Mouse (Mus musculus): ENCODE measurements around the gene Grap2. TPM values are rescaled to one million over a fixed set of nuclear protein-coding genes. Genes with fewer than 3 reads are reported as not detected.

Grap2 gene
- polyA plus RNA-seq (2014; fragmentation: Nextera tagmentation; extraction: Ambion mirVana): 3.8 and 4.0 TPM in 2 replicates

DNA sequence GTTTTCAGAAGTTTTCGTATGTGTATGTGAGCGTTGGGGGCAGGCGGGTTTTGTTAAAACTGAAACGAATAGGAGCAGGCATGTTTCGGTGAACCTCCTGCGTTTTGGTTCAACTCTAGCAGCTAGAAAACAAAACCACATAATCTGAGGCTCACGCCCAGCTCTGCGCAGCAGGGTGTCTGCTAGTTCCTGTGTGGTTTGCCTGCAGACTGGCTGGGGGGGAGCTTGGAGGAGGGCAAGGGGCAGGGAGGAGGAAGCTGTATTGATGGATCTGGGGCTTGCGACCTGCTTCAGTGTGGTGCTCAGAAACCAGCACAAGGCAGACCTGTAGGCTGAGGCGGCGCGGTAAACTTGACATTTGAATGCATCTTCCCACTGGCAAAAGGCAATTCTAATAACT lies at the start of gene Grap2:
TSS of gene Grap2 (plus strand) at position 304 of the 400 bp plus-strand sequence.
- no peak for DNase-seq (ENCODE audit: low spot score)
- H3K9ac ChIP-seq (ENCODE audit: low read length): no peak within 1 kb of the TSS
- peaks cover 5% of the 10 kb centered on the region; the same call in 1 of the 2 replicates for H3K27me3 ChIP-seq (ENCODE audit: control insufficient read depth, insufficient read depth, low read length)
- H3K4me3 ChIP-seq (ENCODE audit: low read depth, low read length): no peak within 1 kb of the TSS
- H3K9me3 ChIP-seq (ENCODE audit: control insufficient read depth, low read length): no peaks in the 10 kb centered on the region
- H3K36me3 ChIP-seq (ENCODE audit: control insufficient read depth, insufficient read depth, low read length): no peaks in the 10 kb centered on the region
- no peak for ATAC-seq (ENCODE audit: insufficient number of reproducible peaks, low FRiP score, low TSS enrichment, low read depth)
- H3K4me1 ChIP-seq (ENCODE audit: control insufficient read depth, insufficient read depth, low read length): no peaks in the 10 kb centered on the region
- H3K27ac ChIP-seq (replicated peaks; ENCODE audit: low read depth, low read length): no peak within 1 kb of the TSS
- H3K4me2 ChIP-seq (ENCODE audit: low read depth, severe bottlenecking): no peak within 1 kb of the TSS
- 57% methylated on average over 12 of the region's 12 CpGs for WGBS

DNA sequence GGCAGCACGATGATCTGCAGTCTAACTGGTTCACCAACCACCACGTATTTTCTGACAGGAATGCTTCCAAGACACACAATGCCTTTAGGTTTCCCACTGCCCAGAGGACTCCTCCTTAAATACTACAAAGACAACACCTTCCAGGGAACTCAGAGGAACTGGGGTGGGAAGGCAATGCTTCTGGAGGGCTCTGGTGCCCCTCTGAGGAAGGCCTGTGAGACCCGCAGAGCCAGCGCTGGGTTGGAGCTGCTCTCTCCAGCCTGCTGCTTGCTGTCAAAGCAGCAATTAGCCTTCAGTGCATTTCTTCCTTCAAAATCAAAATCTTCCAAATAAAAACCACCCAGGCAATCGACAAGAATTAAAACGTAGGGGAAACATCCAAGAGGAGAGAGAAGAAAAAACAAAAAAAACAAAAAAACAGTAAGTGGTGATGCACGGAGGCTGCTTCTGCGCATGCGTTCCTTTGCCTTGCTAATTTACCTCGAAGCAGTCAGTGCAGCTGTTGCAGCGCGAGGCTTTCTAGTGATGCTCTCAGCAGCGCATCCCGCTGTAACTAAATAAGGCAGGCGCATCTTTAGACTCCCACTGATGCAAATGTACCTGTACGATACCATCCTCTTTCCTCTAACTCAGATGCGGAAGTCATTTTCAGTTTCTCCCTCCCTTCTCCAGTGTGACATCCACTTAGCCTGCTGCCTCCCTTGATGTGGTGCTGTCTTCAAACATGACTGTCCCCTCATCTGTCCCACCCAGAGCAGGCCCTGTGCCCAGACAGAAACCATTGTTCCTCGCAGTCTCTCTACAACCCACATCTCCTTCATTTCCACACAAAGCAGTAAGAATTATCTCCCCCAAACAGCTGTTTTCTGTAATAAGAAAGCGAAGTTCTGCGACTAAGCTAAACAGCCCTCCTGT lies 42.2 kb upstream of the Grap2 start:
- Histone ChIP-seq H3K4me1 (ENCODE audit: control insufficient read depth, insufficient read depth, low read length) (no peaks in the 10 kb centered on the region), H3K4me3 (ENCODE audit: low read depth, low read length) (no peak overlapping the region), H3K4me2 (ENCODE audit: low read depth, severe bottlenecking) (no peak overlapping the region; the same call in 1 of the 2 replicates), H3K27ac (replicated peaks; ENCODE audit: low read depth, low read length) (no peak overlapping the region), H3K9ac (ENCODE audit: low read length) (no peak overlapping the region), H3K36me3 (ENCODE audit: control insufficient read depth, insufficient read depth, low read length) (no peaks in the 10 kb centered on the region), H3K27me3 (ENCODE audit: control insufficient read depth, insufficient read depth, low read length) (no peaks in the 10 kb centered on the region), H3K9me3 (ENCODE audit: control insufficient read depth, low read length) (no peaks in the 10 kb centered on the region)
- ATAC-seq (ENCODE audit: insufficient number of reproducible peaks, low FRiP score, low TSS enrichment, low read depth): no peak
- DNase-seq (ENCODE audit: low spot score): no peak
- 42% methylated on average over 20 of the region's 20 CpGs for WGBS

DNA sequence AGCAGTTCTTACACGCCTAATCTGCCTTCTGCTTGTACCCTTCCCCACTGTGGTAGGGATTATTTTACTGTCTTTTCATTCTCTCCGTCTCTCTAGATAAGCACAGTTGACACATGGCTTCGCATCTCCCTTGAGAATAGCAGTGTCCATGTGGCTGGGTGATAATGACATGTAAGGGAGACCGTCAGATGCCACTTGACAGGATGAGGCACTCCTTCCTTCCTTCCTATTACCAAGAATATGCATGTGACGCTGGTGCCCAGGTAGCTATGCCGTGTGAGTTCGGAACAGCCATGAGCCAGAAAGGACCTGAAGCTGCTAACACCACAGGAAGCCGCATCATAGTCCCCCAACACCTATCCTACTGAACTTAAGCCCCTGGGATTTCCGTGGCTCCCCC lies 41.4 kb upstream of the Grap2 start:
- Histone ChIP-seq H3K9ac (ENCODE audit: low read length) (no peak overlapping the region), H3K27ac (replicated peaks; ENCODE audit: low read depth, low read length) (no peak overlapping the region), H3K4me2 (ENCODE audit: low read depth, severe bottlenecking) (no peak overlapping the region), H3K4me1 (ENCODE audit: control insufficient read depth, insufficient read depth, low read length) (no peaks in the 10 kb centered on the region), H3K36me3 (ENCODE audit: control insufficient read depth, insufficient read depth, low read length) (no peaks in the 10 kb centered on the region), H3K27me3 (ENCODE audit: control insufficient read depth, insufficient read depth, low read length) (no peaks in the 10 kb centered on the region), H3K4me3 (ENCODE audit: low read depth, low read length) (no peak overlapping the region), H3K9me3 (ENCODE audit: control insufficient read depth, low read length) (no peaks in the 10 kb centered on the region)
- 88% methylated on average over 9 of the region's 9 CpGs for WGBS
- no peak for DNase-seq (ENCODE audit: low spot score)
- no peak for ATAC-seq (ENCODE audit: insufficient number of reproducible peaks, low FRiP score, low TSS enrichment, low read depth)

DNA sequence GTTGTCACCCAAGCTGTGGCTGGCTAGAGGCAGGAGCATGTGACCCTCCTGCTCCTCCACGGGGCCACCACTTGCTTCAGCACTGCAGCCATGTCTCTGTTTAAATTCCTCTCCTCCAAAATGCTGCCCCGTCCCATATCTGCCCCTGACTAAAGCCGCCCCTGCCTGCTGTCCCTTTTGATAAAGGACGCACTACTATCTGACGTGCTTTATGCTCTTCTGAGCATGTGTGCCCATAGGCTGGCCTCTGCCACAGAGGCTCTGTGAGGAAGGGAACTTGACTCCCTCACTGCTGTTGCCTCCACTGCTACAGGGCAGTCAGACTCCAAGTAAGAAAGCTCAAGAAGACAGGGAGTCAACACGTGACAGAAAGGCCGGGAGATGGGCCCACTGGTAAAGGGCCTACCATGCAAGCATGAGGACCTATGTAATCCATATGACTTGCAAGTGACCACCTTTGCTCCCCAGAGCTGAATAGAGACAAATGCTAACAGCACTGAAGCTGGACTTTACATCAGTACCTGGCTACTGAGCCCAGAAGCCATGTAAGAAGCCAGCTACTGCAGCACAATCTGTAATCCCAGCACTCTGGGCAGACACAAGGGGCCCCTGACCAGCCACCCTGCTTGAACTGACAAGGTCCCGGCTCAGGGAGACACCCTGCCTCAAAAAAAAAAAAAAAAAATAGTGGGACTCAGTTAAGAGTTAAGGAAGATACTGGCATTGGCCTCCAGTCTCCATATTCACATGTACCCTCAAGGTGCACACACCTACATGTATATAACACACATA lies 39.9 kb upstream of the Grap2 start:
- H3K27me3 ChIP-seq (ENCODE audit: control insufficient read depth, insufficient read depth, low read length): no peaks in the 10 kb centered on the region
- H3K27ac ChIP-seq (replicated peaks; ENCODE audit: low read depth, low read length): no peak overlapping the region
- ATAC-seq (ENCODE audit: insufficient number of reproducible peaks, low FRiP score, low TSS enrichment, low read depth) (no peak), DNase-seq (ENCODE audit: low spot score) (no peak)
- H3K4me1 ChIP-seq (ENCODE audit: control insufficient read depth, insufficient read depth, low read length): no peaks in the 10 kb centered on the region
- H3K9ac ChIP-seq (ENCODE audit: low read length): no peak overlapping the region
- no peaks in the 10 kb centered on the region for H3K9me3 ChIP-seq (ENCODE audit: control insufficient read depth, low read length)
- no peak overlapping the region for H3K4me3 ChIP-seq (ENCODE audit: low read depth, low read length)
- H3K4me2 ChIP-seq (ENCODE audit: low read depth, severe bottlenecking): no peak overlapping the region
- H3K36me3 ChIP-seq (ENCODE audit: control insufficient read depth, insufficient read depth, low read length): no peaks in the 10 kb centered on the region
- 80% methylated on average over 8 of the region's 8 CpGs for WGBS

- no peaks in the 10 kb centered on the region for H3K9me3 ChIP-seq (ENCODE audit: control insufficient read depth, low read length)
- DNase-seq (ENCODE audit: low spot score) (no peak), ATAC-seq (ENCODE audit: insufficient number of reproducible peaks, low FRiP score, low TSS enrichment, low read depth) (no peak)
- no peak overlapping the region for H3K9ac ChIP-seq (ENCODE audit: low read length)
- no peaks in the 10 kb centered on the region for H3K36me3 ChIP-seq (ENCODE audit: control insufficient read depth, insufficient read depth, low read length)
- H3K4me1 ChIP-seq (ENCODE audit: control insufficient read depth, insufficient read depth, low read length): no peaks in the 10 kb centered on the region
- no peaks in the 10 kb centered on the region for H3K27me3 ChIP-seq (ENCODE audit: control insufficient read depth, insufficient read depth, low read length)
- no peak overlapping the region for H3K27ac ChIP-seq (replicated peaks; ENCODE audit: low read depth, low read length)
- no peak overlapping the region for H3K4me3 ChIP-seq (ENCODE audit: low read depth, low read length)
- no peak overlapping the region for H3K4me2 ChIP-seq (ENCODE audit: low read depth, severe bottlenecking)
- 70% methylated on average over 6 of the region's 6 CpGs for WGBS
Observed at GRCm38 (mm10) chr15:80533274-80533673, 39.1 kb upstream of the Grap2 start.

- H3K4me2 ChIP-seq (ENCODE audit: low read depth, severe bottlenecking): no peak overlapping the region
- ATAC-seq (ENCODE audit: insufficient number of reproducible peaks, low FRiP score, low TSS enrichment, low read depth): no peak
- no peaks in the 10 kb centered on the region for H3K4me1 ChIP-seq (ENCODE audit: control insufficient read depth, insufficient read depth, low read length)
- H3K27me3 ChIP-seq (ENCODE audit: control insufficient read depth, insufficient read depth, low read length): no peaks in the 10 kb centered on the region
- 84% methylated on average over 2 of the region's 2 CpGs for WGBS
- DNase-seq (ENCODE audit: low spot score): no peak
- H3K9ac ChIP-seq (ENCODE audit: low read length): no peak overlapping the region
- H3K9me3 ChIP-seq (ENCODE audit: control insufficient read depth, low read length): no peaks in the 10 kb centered on the region
- no peak overlapping the region for H3K27ac ChIP-seq (replicated peaks; ENCODE audit: low read depth, low read length)
- no peaks in the 10 kb centered on the region for H3K36me3 ChIP-seq (ENCODE audit: control insufficient read depth, insufficient read depth, low read length)
- no peak overlapping the region for H3K4me3 ChIP-seq (ENCODE audit: low read depth, low read length)
Observed at GRCm38 (mm10) chr15:80536051-80536450, 36.3 kb upstream of the Grap2 start.

DNA sequence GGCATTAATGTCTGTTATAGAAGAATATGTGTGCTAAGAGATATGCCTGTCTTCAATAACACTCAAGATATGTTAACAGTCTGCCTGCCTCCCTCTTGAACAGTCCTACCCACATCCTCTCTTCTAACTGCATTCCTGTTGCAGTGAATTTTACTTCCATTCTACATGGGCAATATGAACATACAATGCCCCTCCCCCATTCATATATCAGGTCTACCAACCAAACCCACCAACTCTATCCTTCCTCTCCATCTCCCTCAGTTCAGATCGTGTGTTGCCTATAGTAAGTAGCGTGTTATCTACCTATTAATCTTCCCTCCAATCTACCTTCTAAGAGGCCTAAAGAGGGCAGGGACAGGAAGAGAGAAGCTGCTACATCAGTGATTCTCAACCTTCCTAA lies 34.3 kb upstream of the Grap2 start:
- Histone ChIP-seq H3K9me3 (ENCODE audit: control insufficient read depth, low read length) (no peaks in the 10 kb centered on the region), H3K27me3 (ENCODE audit: control insufficient read depth, insufficient read depth, low read length) (no peaks in the 10 kb centered on the region), H3K27ac (replicated peaks; ENCODE audit: low read depth, low read length) (no peak overlapping the region), H3K4me2 (ENCODE audit: low read depth, severe bottlenecking) (no peak overlapping the region), H3K36me3 (ENCODE audit: control insufficient read depth, insufficient read depth, low read length) (no peaks in the 10 kb centered on the region), H3K9ac (ENCODE audit: low read length) (no peak overlapping the region), H3K4me3 (ENCODE audit: low read depth, low read length) (no peak overlapping the region), H3K4me1 (ENCODE audit: control insufficient read depth, insufficient read depth, low read length) (no peaks in the 10 kb centered on the region)
- ATAC-seq (ENCODE audit: insufficient number of reproducible peaks, low FRiP score, low TSS enrichment, low read depth) (no peak), DNase-seq (ENCODE audit: low spot score) (no peak)
- 88% methylated on average over 2 of the region's 2 CpGs for WGBS

DNA sequence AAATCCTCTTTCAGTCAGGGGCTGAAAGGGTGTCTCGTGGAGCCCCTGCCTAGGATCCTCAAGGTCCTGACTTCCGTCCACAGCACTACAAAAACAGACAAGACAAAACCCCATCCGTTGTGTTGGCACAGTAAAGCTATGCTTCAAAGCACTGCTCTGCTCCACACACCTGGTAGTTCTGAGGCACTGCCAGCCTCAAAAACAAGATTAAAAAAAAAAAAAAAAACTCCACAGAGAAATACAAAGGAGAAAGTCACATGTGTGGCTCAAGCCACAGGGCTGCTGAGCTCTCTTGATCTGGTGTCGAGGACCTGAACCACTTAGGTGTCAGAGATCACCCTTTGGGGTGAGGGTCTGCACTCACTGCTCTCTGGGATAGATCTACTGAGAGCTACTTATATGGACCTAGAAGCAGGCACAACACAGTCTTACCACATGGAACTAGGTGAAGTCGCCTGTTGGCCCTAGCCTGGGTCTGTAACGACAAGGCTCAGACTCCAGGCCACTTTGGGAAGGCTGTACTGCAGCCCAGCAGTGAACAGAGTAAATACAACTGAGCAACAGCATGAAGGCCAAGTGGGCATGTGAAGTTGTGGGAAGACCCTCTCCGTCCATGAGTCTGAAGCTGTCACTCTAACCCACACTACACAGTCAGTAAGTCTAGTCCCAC lies 33.6 kb upstream of the Grap2 start:
- no peak overlapping the region for H3K27ac ChIP-seq (replicated peaks; ENCODE audit: low read depth, low read length)
- 84% methylated on average over 7 of the region's 7 CpGs for WGBS
- H3K4me2 ChIP-seq (ENCODE audit: low read depth, severe bottlenecking): no peak overlapping the region
- no peak overlapping the region for H3K9ac ChIP-seq (ENCODE audit: low read length)
- no peaks in the 10 kb centered on the region for H3K36me3 ChIP-seq (ENCODE audit: control insufficient read depth, insufficient read depth, low read length)
- H3K4me1 ChIP-seq (ENCODE audit: control insufficient read depth, insufficient read depth, low read length): no peaks in the 10 kb centered on the region
- H3K27me3 ChIP-seq (ENCODE audit: control insufficient read depth, insufficient read depth, low read length): no peaks in the 10 kb centered on the region
- DNase-seq (ENCODE audit: low spot score) (no peak), ATAC-seq (ENCODE audit: insufficient number of reproducible peaks, low FRiP score, low TSS enrichment, low read depth) (no peak)
- H3K4me3 ChIP-seq (ENCODE audit: low read depth, low read length): no peak overlapping the region
- H3K9me3 ChIP-seq (ENCODE audit: control insufficient read depth, low read length): no peaks in the 10 kb centered on the region

Data from limb, embryonic 11.5 days (tissue).